Comparison of ENCODE assay signal across 8 mouse cellular contexts in the genomic region with DNA sequence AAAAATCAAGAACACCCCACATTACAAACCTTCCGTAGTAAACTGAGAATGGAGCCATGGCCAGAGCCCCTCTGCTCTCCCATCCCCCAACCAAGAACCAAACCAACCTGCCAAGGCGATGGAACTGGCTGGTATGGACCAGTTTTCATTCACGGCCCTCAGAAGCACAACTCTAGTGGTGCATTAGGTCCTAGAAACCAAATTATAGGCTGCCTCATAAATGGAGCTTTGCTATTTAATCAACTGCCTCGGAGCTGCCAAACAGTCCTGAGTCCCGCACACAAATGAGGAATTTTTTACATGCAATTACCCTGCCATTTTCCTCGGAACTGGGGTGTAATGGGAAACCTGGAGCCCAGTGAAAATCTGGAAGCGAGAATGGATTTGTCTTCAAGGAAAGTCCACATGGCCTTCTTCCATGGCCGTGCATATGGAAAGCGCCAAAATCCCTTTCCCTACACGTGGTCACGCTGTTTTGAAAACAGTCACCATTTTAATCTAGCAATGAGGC. TPM values are rescaled to one million over a fixed set of nuclear protein-coding genes. Genes with fewer than 3 reads are reported as not detected.
A peak's percentile ranks its signal among the peaks of the same experiment; 100 is the strongest.
DNase-seq lines count a peak whose midpoint lies in the region; ATAC-seq and TF ChIP-seq lines count a peak whose summit lies in the region.

No protein-coding gene starts in this region.

- H3K27me3 ChIP-seq in heart, adult 2 months (ENCODE audit: control insufficient read depth, insufficient read depth, low read length), result no peaks in the 10 kb centered on the region
- no peaks in the 10 kb centered on the region for H3K27me3 ChIP-seq in hindbrain, embryonic 15.5 days
- H3K27me3 ChIP-seq in midbrain, embryonic 16.5 days (ENCODE audit: control insufficient read depth, insufficient read depth, low read depth, low read length), result no peaks in the 10 kb centered on the region

- intact Hi-C loops in heart, adult 2 months (cut with DNase I), result no loop called here

- H3K36me3 ChIP-seq in heart, adult 2 months (ENCODE audit: control insufficient read depth, insufficient read depth, low read length), result peaks cover 3% of the 10 kb centered on the region; the same call in 1 of the 2 replicates
- H3K36me3 ChIP-seq in hindbrain, embryonic 15.5 days, result no peaks in the 10 kb centered on the region
- no peaks in the 10 kb centered on the region for H3K36me3 ChIP-seq in midbrain, embryonic 16.5 days (ENCODE audit: control insufficient read depth, insufficient read depth, low read length)

- no peak for TF ChIP-seq POLR2A in heart, adult 2 months (IDR thresholded peaks at IDR 0.05; ENCODE audit: insufficient read depth, low read depth, low read length)

- H3K4me1 ChIP-seq in heart, adult 2 months (ENCODE audit: control insufficient read depth, insufficient read depth, low read length), result peaks cover 9% of the 10 kb centered on the region
- H3K4me1 ChIP-seq in hindbrain, embryonic 15.5 days (replicated peaks), result peaks cover 20% of the 10 kb centered on the region
- H3K4me1 ChIP-seq in midbrain, embryonic 16.5 days (ENCODE audit: control insufficient read depth, insufficient read depth, low read length), result peaks cover 19% of the 10 kb centered on the region

- 30% methylated on average over 11 of the region's 11 CpGs for WGBS in heart, adult 2 months
- WGBS in hindbrain, embryonic 15.5 days, result 3% methylated on average over 11 of the region's 11 CpGs
- under 1% methylated on average over 11 of the region's 11 CpGs for WGBS in midbrain, embryonic 16.5 days

- ATAC-seq in hindbrain, embryonic 15.5 days (ENCODE audit: low FRiP score, low read depth), result no peak
- no peak for ATAC-seq in midbrain, embryonic 16.5 days

- H3K79me2 ChIP-seq in heart, adult 2 months (replicated peaks; ENCODE audit: control insufficient read depth, insufficient read depth, low read length), result peaks cover 3% of the 10 kb centered on the region

- DNase-seq in heart, adult 2 months, result no peak
- no peak for DNase-seq in heart, postnatal 4 days
- peak; percentile 30 for DNase-seq in thymus, postnatal 4 days
- DNase-seq in thymus, postnatal 14 days, result no peak
- DNase-seq in adrenal gland, adult 2 months, result no peak
- DNase-seq in left cerebral cortex, adult 8-10 months (ENCODE audit: low spot score in 2 of 2), result no peak

- peak overlapping the region; percentile 66 for H3K4me3 ChIP-seq in heart, adult 2 months
- peak overlapping the region; percentile 49 for H3K4me3 ChIP-seq in hindbrain, embryonic 15.5 days
- H3K4me3 ChIP-seq in midbrain, embryonic 16.5 days (ENCODE audit: low read depth, low read length), result peak overlapping the region; percentile 58

- TF ChIP-seq EP300 in heart, adult 2 months (IDR thresholded peaks at IDR 0.05; ENCODE audit: insufficient read depth, low read depth, low read length), result no peak

- H3K9me3 ChIP-seq in hindbrain, embryonic 15.5 days, result no peaks in the 10 kb centered on the region
- H3K9me3 ChIP-seq in midbrain, embryonic 16.5 days (replicated peaks; ENCODE audit: control insufficient read depth, low read length, poor library complexity, severe bottlenecking), result no peaks in the 10 kb centered on the region

- peak overlapping the region; percentile 98 for H3K27ac ChIP-seq in heart, adult 2 months
- H3K27ac ChIP-seq in hindbrain, embryonic 15.5 days (replicated peaks), result peak overlapping the region; percentile 95
- peak overlapping the region; percentile 96 for H3K27ac ChIP-seq in midbrain, embryonic 16.5 days (ENCODE audit: low read length)

- no peak overlapping the region for H3K9ac ChIP-seq in heart, adult 2 months (ENCODE audit: low read depth, low read length)
- H3K9ac ChIP-seq in hindbrain, embryonic 15.5 days, result peak overlapping the region; percentile 58
- H3K9ac ChIP-seq in midbrain, embryonic 16.5 days (ENCODE audit: low read depth, low read length), result peak overlapping the region; percentile 62

- peak overlapping the region; percentile 99 for H3K4me2 ChIP-seq in hindbrain, embryonic 15.5 days
- H3K4me2 ChIP-seq in midbrain, embryonic 16.5 days (ENCODE audit: low read length), result peak overlapping the region; percentile 87

- TF ChIP-seq CTCF in heart, adult 2 months (IDR thresholded peaks at IDR 0.05), result no peak

RNA-seq across cellular contexts. Expression of gene Arid1a, which starts 0.7 kb away (rescaled TPM):
- total RNA-seq in heart, adult 2 months (2021), result 10 to 100 TPM; 34.2 to 38.0 TPM
- polyA plus RNA-seq in heart, adult 2 months (2012; rRNA removed), result 27.8 and 28.1 TPM in 2 replicates
- total RNA-seq in heart, postnatal 4 days (2021), result 10 to 100 TPM; 74.6 to 77.3 TPM
- polyA plus RNA-seq in hindbrain, embryonic 15.5 days (2015; fragmentation: Nextera tagmentation; extraction: Ambion mirVana), result 30.0 and 31.2 TPM in 2 replicates
- 28.7 and 36.1 TPM in 2 replicates for polyA plus RNA-seq in midbrain, embryonic 16.5 days (2015; fragmentation: Nextera tagmentation; extraction: Ambion mirVana)
- total RNA-seq in adrenal gland, adult 2 months (2021), result 10 to 100 TPM; 45.9 to 48.6 TPM
- polyA plus RNA-seq in adrenal gland, adult 2 months (2012; rRNA removed), result 69.7 and 74.0 TPM in 2 replicates
- 10 to 100 TPM; 86.3 to 93.9 (median 90.7) TPM for total RNA-seq in left cerebral cortex, adult 8-10 months (2022)
